Mouse (Mus musculus) erythroblast, adult 5-6 weeks (primary cell): Measurements from ENCODE around the gene Lrfn4. TPM values are rescaled to one million over a fixed set of nuclear protein-coding genes. Genes with fewer than 3 reads are reported as not detected.

Experiments used
- ATAC-seq: replicated peaks from 2 replicates; pipeline ENCODE4 v1.8.0; 2016; ENCODE audit warnings: moderate number of reproducible peaks, mild to moderate bottlenecking, moderate TSS enrichment, inconsistent platforms; ENCODE audit not compliant: poor library complexity, low FRiP score, severe bottlenecking
- total RNA-seq, 2 experiments: library from RNA; stranded (forward) in 1 of 2; stranded (reverse) in 1 of 2; fragments of 150-400 nt in 1 of 2; fragments of 200-764, 138-1000 nt in 1 of 2; gene quantifications; 2 replicates each; pipeline versions ENCODE4 v1.2.3 to v1.2.4; 2015 to 2017; ENCODE audit warnings: low replicate concordance in 2 of 2

Lrfn4 gene
- total RNA-seq, 2 experiments from 2014 or later = 0.38 TPM; not detected in 1

- no peak for ATAC-seq
Measured at GRCm38 (mm10) chr19:4572061-4572460, 43.4 kb downstream of the Lrfn4 start.

DNA sequence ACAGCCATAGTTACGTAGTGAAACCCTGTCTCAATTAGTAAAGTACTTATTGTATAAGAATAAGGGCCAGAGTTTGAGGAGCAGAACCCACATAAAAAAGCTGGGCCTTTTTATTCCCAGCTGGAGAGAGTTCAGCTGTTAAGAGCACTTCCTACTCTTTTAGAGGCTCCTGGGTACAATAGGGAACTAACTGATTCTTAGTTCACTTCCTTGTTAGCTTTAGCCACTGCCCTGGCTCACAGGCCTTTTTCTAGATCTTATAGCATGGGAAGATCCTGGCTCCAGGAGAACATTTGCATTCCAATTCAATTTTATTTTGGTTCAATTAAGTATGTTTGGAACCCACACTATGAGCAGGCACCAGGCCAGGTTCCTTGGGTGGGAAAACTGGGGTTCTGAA, 43.8 kb downstream of the Lrfn4 start:
- no peak for ATAC-seq

DNA sequence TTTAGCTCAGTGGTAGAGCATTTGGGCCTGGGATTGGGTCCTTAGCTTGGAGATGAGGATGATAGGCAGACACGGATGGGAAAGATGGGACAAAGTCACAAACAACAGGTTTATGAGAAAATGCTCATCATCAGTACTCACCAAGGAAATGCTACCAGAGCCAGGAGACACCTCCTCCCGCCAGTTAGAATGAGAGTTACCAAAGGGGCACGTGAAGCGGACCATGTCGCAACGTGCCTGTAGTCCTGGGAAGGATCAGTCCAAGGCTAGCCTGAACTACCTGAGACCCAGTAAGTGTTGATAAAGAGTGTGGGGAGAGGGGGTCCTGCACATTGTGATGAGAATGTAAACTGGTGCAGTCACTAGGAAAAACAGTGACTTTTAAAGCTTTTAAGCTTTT, 44.7 kb downstream of the Lrfn4 start:
- no peak for ATAC-seq

GRCm38 (mm10) chr19:4570237-4570613, 45.2 kb downstream of the Lrfn4 start:
- ATAC-seq = no peak

DNA sequence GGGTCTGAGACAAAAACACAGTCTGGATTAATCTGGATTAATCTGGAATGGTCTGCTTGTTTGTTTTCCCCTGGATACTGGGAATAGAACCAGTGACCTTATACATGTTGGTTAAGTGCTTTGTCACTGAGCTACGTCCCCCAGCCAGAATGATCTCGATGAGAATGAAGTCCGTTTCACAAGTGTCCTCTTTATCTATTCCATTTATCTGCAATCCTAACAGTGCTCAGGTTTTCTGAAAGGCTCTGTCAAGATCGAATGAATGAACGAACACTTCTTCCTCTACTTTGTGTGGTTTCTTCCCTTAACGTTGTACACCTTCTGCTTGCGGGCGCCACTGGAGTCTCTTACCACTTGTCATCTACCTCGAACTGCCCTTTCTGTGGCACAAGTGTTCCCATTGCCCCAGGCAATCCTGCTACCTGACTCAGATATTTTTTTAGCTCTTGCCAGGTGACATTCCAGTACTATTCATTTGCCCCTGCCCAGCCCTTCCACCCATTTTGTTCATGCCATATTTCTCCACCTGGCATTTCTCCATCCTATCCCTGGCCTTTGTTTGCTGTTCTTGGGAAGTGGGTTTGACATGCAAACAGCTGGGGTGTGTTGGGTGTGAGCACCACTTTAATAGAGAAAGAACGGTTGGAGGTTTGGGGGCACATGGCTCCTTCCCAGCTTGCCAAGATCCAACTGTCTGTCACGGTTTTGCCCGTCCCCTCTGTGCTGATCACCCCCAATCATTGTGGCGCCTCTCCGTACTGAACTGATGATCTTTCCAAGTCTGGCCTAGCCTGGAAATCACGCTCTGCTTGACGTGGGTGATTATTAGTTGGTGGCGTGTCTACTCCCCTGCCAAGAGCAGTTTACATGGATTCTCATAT, 45.9 kb downstream of the Lrfn4 start:
- peak; percentile 42 for ATAC-seq

DNA sequence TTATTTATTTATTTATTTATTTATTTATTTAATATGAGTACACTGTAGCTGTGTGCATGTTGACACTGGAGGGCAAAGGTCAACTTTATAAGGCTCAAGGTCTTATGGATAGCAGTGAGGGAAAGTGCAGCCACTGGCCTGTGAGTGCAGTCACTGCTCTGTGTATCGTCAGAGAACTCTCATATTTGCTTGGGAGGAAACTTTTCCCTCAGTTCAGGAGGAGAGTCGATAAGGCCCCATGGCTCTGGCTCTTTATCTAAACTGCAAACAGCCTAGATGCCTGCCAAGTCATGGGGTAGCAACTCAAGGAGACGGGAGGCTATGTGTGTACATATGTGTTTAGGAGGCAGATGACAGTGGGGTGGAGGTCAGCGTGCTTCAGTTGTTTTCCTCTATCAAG, 46.6 kb downstream of the Lrfn4 start:
- ATAC-seq = peak; percentile 89

GRCm38 (mm10) chr19:4567665-4568064, 47.8 kb downstream of the Lrfn4 start:
- ATAC-seq = no peak

GRCm38 (mm10) chr19:4566880-4567279, 48.6 kb downstream of the Lrfn4 start:
- peak; percentile 20; the same call in 1 of the 2 replicates for ATAC-seq

DNA sequence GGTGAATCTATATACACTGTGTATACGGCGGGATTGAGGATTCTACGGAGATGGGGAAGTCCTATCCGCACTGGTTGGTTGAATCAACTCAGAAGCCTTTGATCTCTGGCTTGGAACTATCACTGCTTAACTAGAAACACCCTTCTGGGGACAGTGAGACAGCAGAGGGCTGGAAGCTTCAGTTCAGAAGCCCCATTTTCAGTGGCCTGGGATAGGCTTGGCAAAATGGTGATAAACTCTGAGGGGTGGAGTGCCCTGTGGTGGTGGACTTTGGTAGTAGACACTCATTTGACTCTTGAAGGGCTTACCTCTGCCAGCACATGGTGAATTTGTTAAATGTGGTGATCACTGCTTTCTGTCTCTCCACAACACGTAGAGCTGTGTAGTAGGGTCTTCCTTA, 49.8 kb downstream of the Lrfn4 start:
- ATAC-seq = peak; percentile 47

Other genes with a start within 250 kb of the Lrfn4 start
- 56.6 and 57.5 TPM in 2 replicates for gene Kdm2a, start 217.4 kb downstream of the Lrfn4 start, total RNA-seq (2015; ENCODE audit: low replicate concordance)
- gene Kdm2a, start 217.4 kb downstream of the Lrfn4 start, total RNA-seq (2017; ENCODE audit: low replicate concordance) = 71.1 and 123 TPM in 2 replicates
- not detected in 2 replicates for gene Rhod, start 176.2 kb downstream of the Lrfn4 start, total RNA-seq (2015; ENCODE audit: low replicate concordance)
- not detected in 2 replicates for gene Rhod, start 176.2 kb downstream of the Lrfn4 start, total RNA-seq (2017; ENCODE audit: low replicate concordance)
- gene Syt12, start 138.2 kb downstream of the Lrfn4 start, total RNA-seq (2015; ENCODE audit: low replicate concordance) = not detected in 2 replicates
- not detected in 2 replicates for gene Syt12, start 138.2 kb downstream of the Lrfn4 start, total RNA-seq (2017; ENCODE audit: low replicate concordance)
- not detected in 2 replicates for gene 2010003K11Rik, start 117.1 kb downstream of the Lrfn4 start, total RNA-seq (2015; ENCODE audit: low replicate concordance)
- 0.94 TPM in 1 of 2 replicates, not detected in the other for gene 2010003K11Rik, start 117.1 kb downstream of the Lrfn4 start, total RNA-seq (2017; ENCODE audit: low replicate concordance)
- 15.0 and 32.6 TPM in 2 replicates for gene Pcx, start 105.2 kb downstream of the Lrfn4 start, total RNA-seq (2015; ENCODE audit: low replicate concordance)
- 31.5 and 31.9 TPM in 2 replicates for gene Pcx, start 105.2 kb downstream of the Lrfn4 start, total RNA-seq (2017; ENCODE audit: low replicate concordance)
- gene Rce1, start 10.0 kb upstream of the Lrfn4 start, total RNA-seq (2015; ENCODE audit: low replicate concordance) = 10.9 and 17.3 TPM in 2 replicates
- gene Rce1, start 10.0 kb upstream of the Lrfn4 start, total RNA-seq (2017; ENCODE audit: low replicate concordance) = 2.9 and 10.6 TPM in 2 replicates
- not detected in 2 replicates for gene Gm960, start 83.0 kb upstream of the Lrfn4 start, total RNA-seq (2015; ENCODE audit: low replicate concordance)
- gene Gm960, start 83.0 kb upstream of the Lrfn4 start, total RNA-seq (2017; ENCODE audit: low replicate concordance) = 0.56 TPM in 1 of 2 replicates, not detected in the other
- not detected in 2 replicates for gene Sptbn2, start 95.5 kb upstream of the Lrfn4 start, total RNA-seq (2015; ENCODE audit: low replicate concordance)
- not detected in 2 replicates for gene Sptbn2, start 95.5 kb upstream of the Lrfn4 start, total RNA-seq (2017; ENCODE audit: low replicate concordance)
- gene Rbm4b, start 140.8 kb upstream of the Lrfn4 start, total RNA-seq (2015; ENCODE audit: low replicate concordance) = 0.58 and 4.0 TPM in 2 replicates
- 6.6 and 7.5 TPM in 2 replicates for gene Rbm4b, start 140.8 kb upstream of the Lrfn4 start, total RNA-seq (2017; ENCODE audit: low replicate concordance)
- gene Rbm4, start 178.2 kb upstream of the Lrfn4 start, total RNA-seq (2015; ENCODE audit: low replicate concordance) = 50.5 and 66.9 TPM in 2 replicates
- gene Rbm4, start 178.2 kb upstream of the Lrfn4 start, total RNA-seq (2017; ENCODE audit: low replicate concordance) = 139 and 185 TPM in 2 replicates
- gene Gm21992, start 195.9 kb upstream of the Lrfn4 start, total RNA-seq (2015; ENCODE audit: low replicate concordance) = 7.7 and 74.0 TPM in 2 replicates
- 20.6 and 28.2 TPM in 2 replicates for gene Gm21992, start 195.9 kb upstream of the Lrfn4 start, total RNA-seq (2017; ENCODE audit: low replicate concordance)
- gene Rbm14, start 196.0 kb upstream of the Lrfn4 start, total RNA-seq (2015; ENCODE audit: low replicate concordance) = 63.8 and 73.6 TPM in 2 replicates
- gene Rbm14, start 196.0 kb upstream of the Lrfn4 start, total RNA-seq (2017; ENCODE audit: low replicate concordance) = 59.4 and 71.3 TPM in 2 replicates
- 12.3 and 18.8 TPM in 2 replicates for gene Ccs, start 223.7 kb upstream of the Lrfn4 start, total RNA-seq (2015; ENCODE audit: low replicate concordance)
- 24.4 and 66.9 TPM in 2 replicates for gene Ccs, start 223.7 kb upstream of the Lrfn4 start, total RNA-seq (2017; ENCODE audit: low replicate concordance)
- not detected in 2 replicates for gene Ccdc87, start 223.7 kb upstream of the Lrfn4 start, total RNA-seq (2015; ENCODE audit: low replicate concordance)
- gene Ccdc87, start 223.7 kb upstream of the Lrfn4 start, total RNA-seq (2017; ENCODE audit: low replicate concordance) = not detected in 2 replicates
- gene Ctsf, start 239.5 kb upstream of the Lrfn4 start, total RNA-seq (2015; ENCODE audit: low replicate concordance) = 79.7 and 90.9 TPM in 2 replicates
- gene Ctsf, start 239.5 kb upstream of the Lrfn4 start, total RNA-seq (2017; ENCODE audit: low replicate concordance) = 51.5 and 94.7 TPM in 2 replicates